Mouse (Mus musculus) embryonic fibroblast, embryonic 13.5 days (primary cell): ENCODE measurements around the gene Gm128.

Experiments
- CTCF ChIP-seq: IDR thresholded peaks from 2 replicates; pipeline ENCODE4 v1.5.1; 2011; ENCODE audit warnings: mild to moderate bottlenecking, control low read depth, low read length, moderate library complexity, borderline replicate concordance; ENCODE audit not compliant: insufficient read depth
- POLR2A ChIP-seq: IDR thresholded peaks from 2 replicates; pipeline ENCODE4 v1.6.1; 2011; ENCODE audit warnings: low read depth, mild to moderate bottlenecking, control low read depth, low read length, moderate library complexity

DNA sequence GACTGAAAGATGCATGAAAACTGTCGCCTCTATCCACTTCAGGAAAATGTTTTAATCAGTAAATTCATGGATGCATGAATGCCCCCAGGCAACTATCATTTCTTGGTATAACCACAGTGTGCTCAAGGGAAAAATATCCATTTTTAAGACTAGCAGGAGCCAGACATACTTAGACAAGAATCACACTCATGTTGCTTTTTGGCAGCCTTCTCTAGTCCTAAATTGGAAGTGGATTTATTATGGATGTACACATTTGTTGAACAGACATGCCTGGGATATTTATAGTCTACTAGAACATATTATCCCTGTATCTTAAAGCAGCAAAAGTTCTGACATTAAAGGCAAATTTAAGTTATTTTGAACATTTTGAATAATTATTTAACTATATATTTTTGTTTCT is 23.3 kb upstream of the Gm128 start:
- TF ChIP-seq CTCF = no peak
- TF ChIP-seq POLR2A = no peak
